Mouse (Mus musculus): ENCODE data around the gene Farsb.

DNA sequence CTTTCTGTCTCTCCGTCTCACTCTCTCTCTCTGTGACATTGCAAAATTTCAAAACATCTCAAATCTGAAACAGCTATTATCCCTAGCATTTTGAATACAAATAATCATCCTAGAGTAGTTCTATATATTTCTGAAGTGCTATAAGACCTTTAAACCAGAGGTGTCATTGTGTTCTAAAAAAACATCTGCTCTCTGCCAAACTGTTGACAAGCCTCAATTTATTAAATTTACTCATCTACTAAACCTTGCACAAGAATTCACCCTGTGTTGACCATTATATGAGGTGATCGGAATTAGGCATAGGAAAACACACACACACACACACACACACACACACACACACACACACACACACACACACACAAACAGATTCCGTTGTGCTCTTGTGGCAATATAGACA is 113.6 kb downstream of the Farsb start:
- TF ChIP-seq GATA1 (IDR thresholded peaks at IDR 0.05; ENCODE audit: borderline replicate concordance, low read length) (no peak), FLI1 (IDR thresholded peaks at IDR 0.05; ENCODE audit: low read length) (no peak)

All from megakaryocyte, embryonic 14.5 days (primary cell).